Mouse (Mus musculus) midbrain, embryonic 12.5 days (tissue): ENCODE data around the gene Syt6. TPM values are rescaled to one million over a fixed set of nuclear protein-coding genes. Genes with fewer than 3 reads are reported as not detected.

Source experiments
- ATAC-seq: fragments of 200-750 bp; cut with Nextera tagmentation; 2 replicates; pipeline ENCODE4 v1.8.0; 2017; ENCODE audit warnings: low read depth, moderate TSS enrichment, moderate library complexity; ENCODE audit not compliant: low FRiP score
- H3K27ac ChIP-seq: fragments of 300-500 bp; sonication (generic); replicated peaks from 2 replicates; pipeline ENCODE4 v1.5.1; 2016; ENCODE audit warnings: mild to moderate bottlenecking
- H3K27me3 ChIP-seq: fragments of 300-500 bp; sonication (generic); 2 replicates; pipeline ENCODE4 v1.6.1; 2016; ENCODE audit warnings: mild to moderate bottlenecking
- H3K36me3 ChIP-seq: fragments of 300-500 bp; sonication (generic); 2 replicates; pipeline ENCODE4 v1.6.1; 2016
- H3K4me1 ChIP-seq: fragments of 300-500 bp; sonication (generic); 2 replicates; pipeline ENCODE4 v1.6.1; 2016
- H3K4me2 ChIP-seq: fragments of 300-500 bp; sonication (generic); replicated peaks from 2 replicates; pipeline ENCODE4 v1.6.1; 2016; ENCODE audit warnings: mild to moderate bottlenecking, moderate library complexity
- H3K4me3 ChIP-seq: fragments of 300-500 bp; sonication (generic); 2 replicates; pipeline ENCODE4 v1.5.1; 2016; ENCODE audit warnings: mild to moderate bottlenecking
- H3K9ac ChIP-seq: fragments of 300-500 bp; sonication (generic); replicated peaks from 2 replicates; pipeline ENCODE4 v1.6.1; 2016; ENCODE audit warnings: mild to moderate bottlenecking, moderate library complexity
- H3K9me3 ChIP-seq: fragments of 300-500 bp; sonication (generic); 2 replicates; pipeline ENCODE4 v1.6.1; 2016; ENCODE audit warnings: mild to moderate bottlenecking
- WGBS: fragments of 180-500 bp; shearing (Covaris S2); methylation state at CpG from one replicate; pipeline ENCODE4 v1.1.7; 2016; 5-methylcytosine and 5-hydroxymethylcytosine counted together
- polyA plus RNA-seq: library from polyadenylated mRNA; unstranded; fragments of >200 nt; fragmentation: Nextera tagmentation; extraction: Ambion mirVana; gene quantifications from 2 replicates; pipeline ENCODE4 v1.2.1, GENCODE M21; 2016

The Syt6 gene
- polyA plus RNA-seq, 1 experiment from 2014 or later = 7.7 TPM

- Histone ChIP-seq H3K27ac (no peak overlapping the region), H3K4me1 (peaks cover 40% of the 10 kb centered on the region), H3K4me2 (peak overlapping the region; percentile 44), H3K9me3 (no peaks in the 10 kb centered on the region), H3K9ac (no peak overlapping the region; the same call in 1 of the 2 replicates), H3K27me3 (peaks cover 82% of the 10 kb centered on the region), H3K36me3 (no peaks in the 10 kb centered on the region), H3K4me3 (peak overlapping the region; percentile 17)
- 1% methylated on average over 14 of the region's 14 CpGs for WGBS
- ATAC-seq = peak; percentile 38; the same call in 1 of the 2 replicates
Measured at GRCm38 (mm10) chr3:103573791-103574166, 1.3 kb upstream of the Syt6 start.

- H3K9ac ChIP-seq = no peak overlapping the region
- ATAC-seq = peak; percentile 39; the same call in 1 of the 2 replicates
- peaks cover 40% of the 10 kb centered on the region for H3K4me1 ChIP-seq
- no peaks in the 10 kb centered on the region for H3K36me3 ChIP-seq
- no peak overlapping the region for H3K27ac ChIP-seq
- H3K4me3 ChIP-seq = peak overlapping the region; percentile 61
- peaks cover 86% of the 10 kb centered on the region for H3K27me3 ChIP-seq
- H3K9me3 ChIP-seq = no peaks in the 10 kb centered on the region
- peak overlapping the region; percentile 97 for H3K4me2 ChIP-seq
- WGBS = 6% methylated on average over 22 of the region's 22 CpGs
Measured at GRCm38 (mm10) chr3:103574566-103575155, 370 bp upstream of the Syt6 start.

- Histone ChIP-seq H3K27ac (no peak overlapping the region), H3K36me3 (no peaks in the 10 kb centered on the region), H3K4me3 (peak overlapping the region; percentile 61), H3K27me3 (peaks cover 81% of the 10 kb centered on the region), H3K9ac (peak overlapping the region; percentile 60), H3K4me2 (peak overlapping the region; percentile 97), H3K9me3 (no peaks in the 10 kb centered on the region), H3K4me1 (peaks cover 42% of the 10 kb centered on the region)
- WGBS = under 1% methylated on average over 48 of the region's 69 CpGs
- peak; percentile 48 for ATAC-seq
Measured at GRCm38 (mm10) chr3:103575893-103576641, 1.0 kb downstream of the Syt6 start.

- no peak overlapping the region for H3K4me2 ChIP-seq
- WGBS = 95% methylated on average over 17 of the region's 17 CpGs
- H3K36me3 ChIP-seq = no peaks in the 10 kb centered on the region
- H3K4me1 ChIP-seq = no peaks in the 10 kb centered on the region
- no peak overlapping the region for H3K4me3 ChIP-seq
- no peaks in the 10 kb centered on the region; the same call in 1 of the 2 replicates for H3K27me3 ChIP-seq
- H3K9me3 ChIP-seq = no peaks in the 10 kb centered on the region
- H3K27ac ChIP-seq = no peak overlapping the region
- ATAC-seq = no peak
- no peak overlapping the region for H3K9ac ChIP-seq
Measured at GRCm38 (mm10) chr3:103587136-103587535, 12.1 kb downstream of the Syt6 start.

- H3K9ac ChIP-seq = no peak overlapping the region
- H3K27me3 ChIP-seq = no peaks in the 10 kb centered on the region; the same call in 1 of the 2 replicates
- no peak overlapping the region for H3K27ac ChIP-seq
- H3K4me3 ChIP-seq = no peak overlapping the region
- H3K36me3 ChIP-seq = no peaks in the 10 kb centered on the region
- WGBS = 93% methylated on average over 5 of the region's 5 CpGs
- no peaks in the 10 kb centered on the region for H3K9me3 ChIP-seq
- no peak overlapping the region for H3K4me2 ChIP-seq
- no peaks in the 10 kb centered on the region for H3K4me1 ChIP-seq
- ATAC-seq = no peak
Measured at GRCm38 (mm10) chr3:103587672-103588071, 12.6 kb downstream of the Syt6 start.

- Histone ChIP-seq H3K27ac (no peak overlapping the region), H3K4me3 (no peak overlapping the region), H3K27me3 (no peaks in the 10 kb centered on the region; the same call in 1 of the 2 replicates), H3K9me3 (no peaks in the 10 kb centered on the region), H3K4me2 (no peak overlapping the region), H3K36me3 (no peaks in the 10 kb centered on the region), H3K9ac (no peak overlapping the region), H3K4me1 (no peaks in the 10 kb centered on the region)
- no peak for ATAC-seq
- WGBS = 73% methylated on average over 5 of the region's 5 CpGs
Measured at GRCm38 (mm10) chr3:103589636-103590035, 14.6 kb downstream of the Syt6 start.

- Histone ChIP-seq H3K4me3 (no peak overlapping the region), H3K27me3 (no peaks in the 10 kb centered on the region; the same call in 1 of the 2 replicates), H3K9me3 (no peaks in the 10 kb centered on the region), H3K27ac (no peak overlapping the region), H3K9ac (no peak overlapping the region), H3K4me1 (no peaks in the 10 kb centered on the region), H3K4me2 (no peak overlapping the region), H3K36me3 (no peaks in the 10 kb centered on the region)
- no peak for ATAC-seq
- 96% methylated on average over 5 of the region's 5 CpGs for WGBS
Measured at GRCm38 (mm10) chr3:103592636-103593035, 17.6 kb downstream of the Syt6 start.

GRCm38 (mm10) chr3:103593631-103594030 lies 18.6 kb downstream of the Syt6 start:
- Histone ChIP-seq H3K4me3 (no peak overlapping the region), H3K9ac (no peak overlapping the region), H3K27ac (no peak overlapping the region), H3K4me1 (no peaks in the 10 kb centered on the region), H3K9me3 (no peaks in the 10 kb centered on the region), H3K36me3 (no peaks in the 10 kb centered on the region), H3K4me2 (no peak overlapping the region), H3K27me3 (no peaks in the 10 kb centered on the region; the same call in 1 of the 2 replicates)
- WGBS = 89% methylated on average over 5 of the region's 5 CpGs
- ATAC-seq = no peak

GRCm38 (mm10) chr3:103595271-103595810 lies 20.3 kb downstream of the Syt6 start:
- H3K4me2 ChIP-seq = no peak overlapping the region
- no peaks in the 10 kb centered on the region for H3K9me3 ChIP-seq
- H3K4me1 ChIP-seq = no peaks in the 10 kb centered on the region
- H3K9ac ChIP-seq = no peak overlapping the region
- no peak overlapping the region for H3K4me3 ChIP-seq
- WGBS = 75% methylated on average over 7 of the region's 7 CpGs
- H3K36me3 ChIP-seq = no peaks in the 10 kb centered on the region
- H3K27me3 ChIP-seq = no peaks in the 10 kb centered on the region
- ATAC-seq = no peak
- no peak overlapping the region for H3K27ac ChIP-seq

- no peak overlapping the region for H3K9ac ChIP-seq
- no peaks in the 10 kb centered on the region for H3K36me3 ChIP-seq
- no peaks in the 10 kb centered on the region for H3K9me3 ChIP-seq
- no peaks in the 10 kb centered on the region for H3K4me1 ChIP-seq
- H3K27ac ChIP-seq = no peak overlapping the region
- H3K4me3 ChIP-seq = no peak overlapping the region
- WGBS = 81% methylated on average over 4 of the region's 4 CpGs
- no peak for ATAC-seq
- H3K4me2 ChIP-seq = no peak overlapping the region
- H3K27me3 ChIP-seq = no peaks in the 10 kb centered on the region; the same call in 1 of the 2 replicates
Measured at GRCm38 (mm10) chr3:103597586-103597985, 22.6 kb downstream of the Syt6 start.

GRCm38 (mm10) chr3:103601011-103601410 lies 26.0 kb downstream of the Syt6 start:
- H3K4me1 ChIP-seq = no peaks in the 10 kb centered on the region
- no peak overlapping the region for H3K9ac ChIP-seq
- no peak overlapping the region for H3K27ac ChIP-seq
- no peaks in the 10 kb centered on the region; the same call in 1 of the 2 replicates for H3K27me3 ChIP-seq
- H3K4me2 ChIP-seq = no peak overlapping the region
- H3K36me3 ChIP-seq = no peaks in the 10 kb centered on the region
- no peak for ATAC-seq
- no peak overlapping the region for H3K4me3 ChIP-seq
- WGBS = 41% methylated on average over 7 of the region's 7 CpGs
- no peaks in the 10 kb centered on the region for H3K9me3 ChIP-seq

GRCm38 (mm10) chr3:103601561-103601960 lies 26.5 kb downstream of the Syt6 start:
- H3K27ac ChIP-seq = no peak overlapping the region
- 0 out of 2 replicates have a peak, but pooled peaks cover under 1% of the 10 kb centered on the region for H3K4me1 ChIP-seq
- WGBS = 90% methylated on average over 1 of the region's 1 CpGs
- no peak overlapping the region for H3K4me3 ChIP-seq
- H3K9ac ChIP-seq = no peak overlapping the region
- H3K4me2 ChIP-seq = no peak overlapping the region
- H3K9me3 ChIP-seq = no peaks in the 10 kb centered on the region
- no peak for ATAC-seq
- no peaks in the 10 kb centered on the region; the same call in 1 of the 2 replicates for H3K27me3 ChIP-seq
- no peaks in the 10 kb centered on the region for H3K36me3 ChIP-seq
